Mouse (Mus musculus) splenic B cell, adult 2 months (primary cell): Measurements from ENCODE around the gene Prpf6.

Experiments
- DNase-seq: peaks from one replicate; pipeline ENCODE4 v3.0.0-alpha.2; 2011; ENCODE audit warnings: low read depth, low spot score
- H3K27me3 ChIP-seq: 2 replicates; pipeline ENCODE4 v1.6.1; 2012; ENCODE audit warnings: mild to moderate bottlenecking, low read length, moderate library complexity, mixed read lengths; ENCODE audit not compliant: control insufficient read depth, poor library complexity, insufficient read depth, severe bottlenecking
- H3K36me3 ChIP-seq: 2 replicates; pipeline ENCODE4 v1.6.1; 2012; ENCODE audit warnings: mild to moderate bottlenecking, low read length, moderate library complexity, mixed read lengths; ENCODE audit not compliant: control insufficient read depth, poor library complexity, insufficient read depth, severe bottlenecking

Gene Prpf6

DNA sequence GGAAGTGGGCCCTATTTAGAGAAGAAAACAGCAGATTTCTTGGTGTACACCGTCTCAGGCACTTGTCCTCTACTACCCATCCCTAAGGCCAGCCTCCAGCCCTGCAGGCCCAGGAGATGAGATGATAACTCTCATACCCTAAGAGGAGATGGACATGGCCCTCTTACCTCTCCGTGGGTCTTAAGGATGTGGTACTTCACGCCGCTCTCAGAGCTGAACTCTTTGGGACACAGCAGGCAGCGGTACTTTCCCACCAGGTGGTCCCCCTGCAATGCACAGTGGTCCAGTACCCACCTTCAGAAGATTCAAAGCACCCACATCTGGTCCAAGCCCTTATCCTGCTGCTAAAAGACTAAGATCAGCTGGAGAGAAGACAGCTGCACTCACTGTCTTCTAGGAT, 6.2 kb upstream of the Prpf6 start:
- Histone ChIP-seq H3K27me3 (no peaks in the 10 kb centered on the region), H3K36me3 (no peaks in the 10 kb centered on the region; the same call in 1 of the 2 replicates)
- no peak for DNase-seq

DNA sequence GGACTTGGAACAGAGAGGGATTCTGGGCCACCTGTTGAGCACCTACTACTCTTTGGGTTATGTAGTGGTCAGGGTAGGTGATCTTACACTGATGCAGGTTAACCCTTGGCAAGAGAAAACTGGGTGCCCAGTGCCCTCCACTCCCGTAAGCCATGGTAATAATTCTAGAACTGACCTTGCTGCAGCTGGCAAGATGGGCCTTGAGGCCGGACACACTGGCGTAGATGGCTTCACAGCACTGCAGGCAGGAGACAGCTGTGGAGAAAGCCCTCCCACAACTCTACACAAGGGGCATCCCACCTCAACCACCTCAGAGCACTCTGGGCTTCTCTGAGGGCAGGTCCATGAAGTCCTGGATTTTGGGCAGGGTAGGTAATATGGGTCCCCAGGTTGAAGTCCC, 5.5 kb upstream of the Prpf6 start:
- no peak for DNase-seq
- Histone ChIP-seq H3K27me3 (no peaks in the 10 kb centered on the region), H3K36me3 (no peaks in the 10 kb centered on the region; the same call in 1 of the 2 replicates)

DNA sequence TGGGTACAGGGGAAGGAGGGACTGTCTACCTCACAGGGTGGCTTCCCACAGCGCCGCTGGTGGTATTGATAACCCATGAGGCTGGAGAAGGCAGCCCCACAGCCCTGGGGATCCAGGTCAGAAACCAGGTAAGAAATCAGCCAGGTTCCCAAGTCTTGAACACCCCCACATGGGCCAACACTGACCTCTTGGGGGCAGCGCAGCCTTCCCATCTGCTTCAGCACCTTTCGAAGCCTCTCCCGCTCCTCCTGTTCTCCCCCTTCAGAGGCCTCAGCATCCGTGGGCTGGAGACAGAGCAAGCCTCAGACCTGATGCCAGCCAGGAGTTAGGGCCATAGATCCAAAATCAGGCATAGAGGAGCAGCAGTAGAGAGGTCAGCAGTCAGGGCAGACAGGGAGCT, 3.9 kb upstream of the Prpf6 start:
- no peaks in the 10 kb centered on the region for H3K27me3 ChIP-seq
- H3K36me3 ChIP-seq, result no peaks in the 10 kb centered on the region; the same call in 1 of the 2 replicates
- no peak for DNase-seq

DNA sequence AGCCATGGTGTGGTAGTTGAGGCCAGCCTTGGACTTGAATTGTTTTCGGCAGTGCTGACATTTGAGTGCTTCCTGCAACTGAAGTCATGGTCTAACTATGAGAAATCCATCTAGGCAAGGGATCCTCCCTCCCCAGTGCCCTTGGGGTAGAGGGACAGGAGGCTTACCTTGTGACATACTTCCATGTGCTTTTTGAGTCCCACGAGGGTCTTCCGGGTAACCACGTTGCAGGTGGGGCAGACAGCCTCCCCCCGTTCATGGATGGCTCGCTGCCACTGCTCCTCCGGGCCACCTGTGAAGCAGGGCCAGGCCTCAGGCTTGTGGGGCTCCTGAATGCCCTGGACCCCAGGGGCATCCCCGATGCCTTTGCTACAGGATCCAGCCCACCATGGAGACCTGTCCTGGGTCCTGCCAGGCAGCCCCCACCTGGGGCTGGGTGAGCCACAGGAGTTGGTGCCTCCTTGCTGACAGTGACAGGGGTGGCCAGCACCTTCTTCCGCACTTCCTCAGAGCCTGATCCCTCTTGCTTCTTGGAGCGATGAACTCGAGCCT, 3.4 kb upstream of the Prpf6 start:
- no peak for DNase-seq
- H3K27me3 ChIP-seq, result no peaks in the 10 kb centered on the region
- H3K36me3 ChIP-seq, result no peaks in the 10 kb centered on the region; the same call in 1 of the 2 replicates

DNA sequence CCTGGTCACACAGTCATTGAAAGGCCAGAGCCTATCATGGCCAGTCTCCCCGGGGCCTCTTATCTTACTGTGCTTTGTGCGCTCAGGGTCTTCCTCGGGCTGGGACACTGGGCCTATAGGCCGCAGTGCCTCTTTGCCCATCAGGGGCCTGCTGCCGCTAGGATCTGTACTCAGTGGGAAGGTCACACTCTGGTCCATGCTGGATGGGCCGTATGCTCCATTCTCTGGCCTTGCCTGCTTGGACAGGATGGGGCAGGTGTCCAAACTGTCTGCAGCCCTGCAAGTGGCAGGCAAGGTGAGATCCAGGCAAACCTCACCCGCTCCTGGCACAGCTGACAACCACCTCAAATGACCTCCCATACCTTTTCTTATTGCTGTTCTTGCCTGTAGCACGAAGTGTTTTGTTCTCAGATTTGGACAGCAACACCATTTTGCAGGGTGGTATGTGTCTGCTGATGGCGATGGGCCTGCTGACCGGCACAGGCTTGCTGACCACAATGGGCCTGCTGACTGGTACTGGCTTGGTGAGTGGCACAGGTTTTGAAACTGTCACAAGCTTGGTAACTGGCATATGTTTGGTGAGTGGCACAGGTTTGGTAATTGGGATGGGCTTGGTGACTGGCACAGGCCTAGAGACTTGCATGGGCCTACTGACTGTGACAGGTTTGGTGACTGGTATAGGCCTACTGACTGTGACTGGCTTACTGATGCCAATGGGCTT, 2.5 kb upstream of the Prpf6 start:
- no peaks in the 10 kb centered on the region for H3K27me3 ChIP-seq
- H3K36me3 ChIP-seq, result no peaks in the 10 kb centered on the region; the same call in 1 of the 2 replicates
- no peak for DNase-seq

DNA sequence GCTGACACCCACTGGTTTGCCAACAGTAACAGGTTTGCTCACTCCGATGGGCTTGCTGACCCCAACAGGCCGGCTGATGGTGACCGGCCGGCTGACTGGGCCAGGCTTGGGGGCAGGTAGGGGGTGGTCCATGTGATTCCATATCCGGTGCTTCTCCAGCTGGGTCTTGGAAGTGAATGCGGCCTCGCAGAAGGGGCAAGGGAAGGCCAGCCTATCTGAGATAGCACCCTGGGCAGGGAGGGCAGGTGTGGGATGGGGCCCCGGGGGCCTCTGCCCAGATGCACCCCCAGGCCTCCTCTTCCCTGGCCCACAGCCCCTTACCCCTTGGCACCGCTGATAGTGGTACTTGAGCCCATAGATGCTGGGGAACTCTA, 1.9 kb upstream of the Prpf6 start:
- Histone ChIP-seq H3K36me3 (no peaks in the 10 kb centered on the region; the same call in 1 of the 2 replicates), H3K27me3 (no peaks in the 10 kb centered on the region)
- no peak for DNase-seq

DNA sequence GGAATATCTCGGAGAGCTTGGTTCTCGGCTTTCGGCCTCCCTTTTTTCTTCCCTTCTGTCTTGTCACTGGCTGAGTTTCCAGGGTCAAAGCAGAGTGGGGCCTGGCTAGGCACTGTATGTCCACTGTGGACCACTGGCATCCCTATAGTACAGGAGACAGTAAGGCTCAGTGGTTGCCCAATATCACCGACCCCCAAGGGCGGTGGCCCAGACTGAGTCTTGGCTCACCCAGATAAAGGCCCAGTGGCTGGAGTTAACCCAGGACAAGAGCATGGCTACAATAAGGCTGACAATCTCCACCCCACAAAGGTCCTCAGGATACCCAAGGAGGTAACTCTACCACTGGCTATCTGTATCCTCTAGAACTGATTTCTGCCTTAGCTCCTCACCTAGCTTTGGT, 1.2 kb upstream of the Prpf6 start:
- no peak for DNase-seq
- H3K36me3 ChIP-seq, result no peaks in the 10 kb centered on the region; the same call in 1 of the 2 replicates
- no peaks in the 10 kb centered on the region for H3K27me3 ChIP-seq

DNA sequence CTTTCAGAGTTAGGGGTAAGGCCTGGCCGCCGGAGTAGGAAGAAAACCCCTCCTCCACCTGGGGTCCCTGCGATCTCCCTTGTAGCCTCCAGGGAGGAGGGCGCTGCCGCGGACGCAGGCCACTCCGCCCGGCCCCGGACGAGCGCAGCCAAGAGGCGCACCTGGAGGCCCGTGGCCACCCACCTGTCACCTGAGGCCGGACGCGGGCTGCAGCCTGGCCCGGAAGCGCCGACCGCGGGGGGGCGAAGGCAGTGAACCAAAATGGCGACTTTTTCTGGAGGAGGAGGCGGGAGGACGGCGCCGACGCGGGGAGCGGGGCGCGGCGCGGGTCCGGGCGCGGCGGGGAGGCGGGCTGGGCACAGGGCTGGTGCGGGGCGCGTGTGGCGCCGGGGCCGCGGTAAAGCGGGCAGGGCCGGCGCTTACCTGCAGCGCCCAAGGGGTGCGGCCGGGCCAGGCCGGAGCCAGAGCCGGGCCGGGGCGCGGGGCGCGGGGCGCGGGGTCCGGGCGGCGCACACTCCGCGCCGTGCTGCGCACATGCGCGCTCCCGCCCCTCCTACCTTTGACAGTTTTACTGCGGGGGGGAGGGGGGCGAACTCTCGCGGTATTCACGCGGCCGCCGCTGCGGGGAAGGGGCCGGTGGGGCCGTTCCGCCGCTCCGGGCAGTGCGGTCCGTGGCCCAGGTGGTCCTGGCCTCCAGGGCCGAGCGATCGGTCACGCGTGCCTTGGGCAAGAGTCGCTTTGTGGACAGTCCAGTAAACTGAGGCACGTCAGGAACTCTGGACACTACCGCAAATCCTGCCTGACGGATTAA, 768 bp downstream of the Prpf6 start, which contains the start of gene Zfp512b:
Gene Zfp512b (minus strand): TSS at position 573 of the 811 bp plus-strand sequence.
- no peaks in the 10 kb centered on the region for H3K27me3 ChIP-seq

DNA sequence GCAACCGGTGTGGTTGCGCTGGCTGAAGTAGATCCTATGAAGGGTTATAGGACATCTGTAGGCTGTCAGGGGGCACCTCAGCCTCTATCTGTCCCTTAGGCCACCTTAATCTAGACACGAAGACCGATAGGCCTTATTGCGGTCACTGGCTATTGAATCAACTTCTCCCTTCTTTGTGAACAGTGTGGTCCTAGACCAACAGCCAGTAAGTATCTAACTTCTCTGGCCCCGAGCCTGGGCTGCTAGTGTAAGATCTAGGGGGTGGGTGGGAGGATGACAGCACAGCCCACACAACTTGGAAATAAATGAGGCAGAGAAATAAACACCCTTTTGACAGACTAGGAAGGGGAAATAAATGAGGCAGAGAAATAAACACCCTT, 1.4 kb downstream of the Prpf6 start:
- no peaks in the 10 kb centered on the region for H3K27me3 ChIP-seq
- H3K36me3 ChIP-seq, result no peaks in the 10 kb centered on the region; the same call in 1 of the 2 replicates
- no peak for DNase-seq

More for the DNA sequence above, 768 bp downstream of the Prpf6 start, which contains the start of gene Zfp512b:
- peak; percentile 69 for DNase-seq
- H3K36me3 ChIP-seq, result no peaks in the 10 kb centered on the region; the same call in 1 of the 2 replicates

DNA sequence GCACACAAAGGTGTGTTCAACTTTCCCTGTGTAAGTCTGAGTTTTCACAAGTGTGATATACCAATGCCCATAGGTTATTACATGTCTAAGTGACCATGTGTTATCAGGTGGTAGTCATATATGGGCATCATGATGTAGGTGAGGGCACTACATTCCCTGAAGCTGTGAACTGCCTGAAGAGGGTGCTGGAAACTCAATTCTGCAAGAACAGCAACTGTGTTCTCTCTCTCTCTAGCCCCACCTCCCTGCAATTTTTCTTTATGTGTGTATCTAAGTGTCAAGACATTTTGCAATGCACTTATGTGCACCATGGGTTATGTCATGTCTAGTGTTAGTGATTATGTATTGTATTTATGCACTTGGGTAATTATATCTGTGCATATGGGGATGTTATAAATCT, 2.3 kb downstream of the Prpf6 start:
- Histone ChIP-seq H3K36me3 (no peaks in the 10 kb centered on the region), H3K27me3 (no peaks in the 10 kb centered on the region)
- DNase-seq, result no peak

DNA sequence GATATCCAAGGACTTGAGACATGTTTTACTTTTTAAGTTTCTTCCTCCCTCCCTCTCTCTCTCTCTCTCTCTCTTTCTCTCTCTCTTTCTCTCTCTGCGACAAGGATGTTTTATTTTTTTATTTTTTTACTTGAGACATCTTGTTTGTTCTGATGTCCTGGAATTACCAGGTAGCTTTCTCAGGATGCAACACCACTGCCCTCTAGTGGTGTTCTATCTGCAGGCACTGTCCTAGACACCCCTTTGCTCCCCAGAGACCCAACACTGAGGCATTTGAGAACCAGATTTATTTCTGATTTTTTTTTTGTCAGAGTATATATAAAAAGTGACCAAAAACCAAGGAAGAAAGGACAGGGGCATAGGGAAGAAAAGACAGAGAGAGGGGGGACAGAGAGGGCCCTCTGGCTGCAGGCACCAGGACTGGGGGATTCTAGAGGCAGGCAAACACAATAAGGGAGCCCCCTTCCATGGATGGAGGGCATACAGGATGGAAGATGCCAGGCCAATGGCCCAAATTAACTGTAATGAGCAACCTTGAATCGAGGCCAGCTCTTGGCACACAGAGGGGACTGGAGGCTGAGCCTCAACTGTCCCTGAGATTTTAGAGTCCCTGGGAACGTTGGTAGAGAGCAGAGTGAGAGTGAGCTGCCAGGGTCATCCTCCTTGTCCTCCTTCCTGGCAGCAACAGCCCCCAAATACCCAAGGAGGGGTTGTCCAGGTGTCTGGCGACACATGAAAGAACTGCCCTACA, 3.5 kb downstream of the Prpf6 start:
- peak; percentile 78 for DNase-seq
- Histone ChIP-seq H3K27me3 (no peaks in the 10 kb centered on the region), H3K36me3 (no peaks in the 10 kb centered on the region)

DNA sequence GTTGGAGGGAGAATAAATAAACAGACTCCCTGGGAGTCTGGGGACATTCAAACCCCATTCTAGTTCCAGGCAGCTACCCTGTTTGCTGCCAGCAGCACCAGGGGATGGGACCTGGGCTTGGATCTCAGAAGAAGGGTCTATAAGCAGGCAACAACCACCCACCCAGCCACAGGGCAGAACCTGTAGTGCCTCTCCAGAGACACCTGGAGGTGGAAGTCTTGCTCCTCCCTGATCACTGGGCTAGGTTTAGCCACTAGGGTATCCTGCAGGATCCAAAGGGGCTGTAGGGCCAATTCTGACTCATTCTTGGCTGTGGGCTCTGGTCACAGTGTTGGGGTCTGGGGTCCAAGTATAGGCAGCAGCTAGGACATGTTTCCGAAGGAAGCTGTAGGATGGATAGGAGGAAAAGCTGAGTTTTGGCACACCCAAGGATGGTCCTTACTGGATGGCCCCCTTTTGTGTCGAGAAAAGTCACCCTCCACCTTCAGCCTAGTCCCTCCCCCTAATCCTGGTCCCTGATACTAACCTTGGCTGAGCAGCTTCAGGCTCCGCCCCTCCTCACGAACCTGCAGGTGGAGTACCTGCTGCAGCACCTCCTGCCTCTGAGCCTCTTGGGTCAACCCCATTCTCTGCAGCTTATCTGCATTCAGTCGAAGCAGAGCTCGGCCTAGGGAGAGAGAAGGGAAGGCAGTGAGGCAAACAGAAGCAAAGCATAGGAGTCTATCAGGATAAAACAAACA, 4.7 kb downstream of the Prpf6 start:
- Histone ChIP-seq H3K36me3 (no peaks in the 10 kb centered on the region), H3K27me3 (no peaks in the 10 kb centered on the region)
- no peak for DNase-seq

DNA sequence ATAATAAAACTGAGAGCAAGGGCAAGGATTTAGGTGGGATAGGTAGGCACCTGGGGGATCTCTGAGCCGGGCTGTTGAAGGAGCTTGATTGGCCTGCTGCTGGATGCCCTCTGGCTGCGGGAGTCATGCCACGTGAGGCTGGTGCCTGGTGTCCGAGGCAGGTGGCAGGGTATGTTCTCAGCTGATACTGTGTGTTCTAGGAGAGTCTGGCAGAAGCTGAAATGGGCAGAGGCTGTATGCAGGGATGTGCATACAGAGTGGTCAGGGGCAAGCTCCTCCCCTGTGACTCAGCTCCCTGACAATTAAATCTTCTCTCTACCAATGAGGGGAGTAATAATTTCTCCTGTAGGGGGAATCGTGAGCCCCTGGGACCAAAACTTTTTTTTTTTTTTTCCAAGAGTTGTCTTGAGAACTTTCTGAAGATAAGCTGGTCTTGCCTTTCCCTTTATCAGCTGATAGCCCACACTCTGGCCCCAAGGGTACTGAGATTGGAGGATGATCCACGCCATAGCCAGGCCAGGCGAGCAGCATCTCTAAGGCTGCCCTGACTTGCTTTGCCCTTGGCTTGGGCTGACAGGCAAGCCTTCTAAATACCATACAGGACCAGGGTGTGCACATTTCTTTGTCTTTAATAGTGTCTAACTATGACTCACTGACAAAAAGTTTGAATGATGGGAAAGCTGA, 5.9 kb downstream of the Prpf6 start:
- Histone ChIP-seq H3K27me3 (no peaks in the 10 kb centered on the region), H3K36me3 (no peaks in the 10 kb centered on the region)
- no peak for DNase-seq
